37 mouse cellular contexts compared by ENCODE assay signal in genomic region chr11:95487237-95487636, GRCm38 (mm10). TPM values are rescaled to one million over a fixed set of nuclear protein-coding genes. Genes with fewer than 3 reads are reported as not detected.
"Had no signal": no experiment of that assay in that cellular context is flagged by ENCODE, and none has a peak within 500 bp of the region (broad histone marks: within the 10 kb centered on the region; RNA-seq: fewer than 3 reads in every experiment).

No protein-coding gene starts in this region.

- H3K27me3 ChIP-seq: limb, embryonic 12.5 days; limb, embryonic 13.5 days; limb, embryonic 15.5 days; liver, embryonic 12.5 days; liver, embryonic 13.5 days; liver, embryonic 15.5 days; lung, embryonic 15.5 days; megakaryocyte, embryonic 14.5 days; midbrain, embryonic 12.5 days; midbrain, embryonic 13.5 days; midbrain, embryonic 15.5 days; neural tube, embryonic 12.5 days had no signal

- H3K9me3 ChIP-seq: limb, embryonic 10.5 days; limb, embryonic 12.5 days; limb, embryonic 13.5 days; limb, embryonic 15.5 days; liver, embryonic 12.5 days; liver, embryonic 13.5 days; liver, embryonic 15.5 days; lung, embryonic 15.5 days; megakaryocyte, embryonic 14.5 days; midbrain, embryonic 10.5 days; midbrain, embryonic 12.5 days; midbrain, embryonic 13.5 days; midbrain, embryonic 15.5 days; neural tube, embryonic 12.5 days had no signal

- DNase-seq: left cerebral cortex, postnatal 4 days; liver; liver, embryonic 13.5 days; liver, postnatal 0 days; lung, adult 18-20 months; lung, adult 2 months; lung, embryonic 14.5 days; lung, postnatal 10 days; lung, postnatal 14 days; lung, postnatal 36 days; lung, postnatal 4 days had no signal

- ATAC-seq: liver, embryonic 12.5 days; liver, postnatal 0 days; lung, postnatal 0 days; midbrain, embryonic 13.5 days; midbrain, embryonic 15.5 days; midbrain, embryonic 16.5 days had no signal

- H3K4me2 ChIP-seq: limb, embryonic 12.5 days; limb, embryonic 13.5 days; limb, embryonic 15.5 days; liver, embryonic 11.5 days; liver, embryonic 12.5 days; liver, embryonic 13.5 days; liver, embryonic 15.5 days; lung, embryonic 14.5 days; lung, embryonic 15.5 days; midbrain, embryonic 12.5 days; midbrain, embryonic 13.5 days; midbrain, embryonic 15.5 days; neural tube, embryonic 12.5 days had no signal

- H3K4me1 ChIP-seq: limb, embryonic 10.5 days; limb, embryonic 12.5 days; limb, embryonic 13.5 days; limb, embryonic 15.5 days; liver, embryonic 12.5 days; liver, embryonic 13.5 days; liver, embryonic 15.5 days; lung, embryonic 15.5 days; megakaryocyte, embryonic 14.5 days; midbrain, embryonic 12.5 days; midbrain, embryonic 13.5 days; midbrain, embryonic 15.5 days; neural tube, embryonic 12.5 days had no signal

- H3K9ac ChIP-seq: limb, embryonic 12.5 days; limb, embryonic 13.5 days; limb, embryonic 15.5 days; liver, embryonic 12.5 days; liver, embryonic 13.5 days; liver, embryonic 14.5 days; liver, embryonic 15.5 days; liver, postnatal 0 days; lung, embryonic 14.5 days; lung, embryonic 15.5 days; midbrain, embryonic 12.5 days; midbrain, embryonic 13.5 days; midbrain, embryonic 15.5 days; neural tube, embryonic 12.5 days had no signal

- H3K27ac ChIP-seq: left cerebral cortex, adult 2 months; limb, embryonic 10.5 days; limb, embryonic 12.5 days; limb, embryonic 13.5 days; limb, embryonic 15.5 days; liver, embryonic 12.5 days; liver, embryonic 13.5 days; liver, embryonic 14.5 days; liver, embryonic 15.5 days; lung, embryonic 15.5 days; macrophage; midbrain, embryonic 10.5 days; midbrain, embryonic 12.5 days; midbrain, embryonic 13.5 days; midbrain, embryonic 15.5 days; neural tube, embryonic 12.5 days had no signal

- H3K4me3 ChIP-seq: left cerebral cortex, adult 2 months; limb, embryonic 10.5 days; limb, embryonic 12.5 days; limb, embryonic 13.5 days; limb, embryonic 15.5 days; liver, embryonic 12.5 days; liver, embryonic 13.5 days; liver, embryonic 15.5 days; lung, embryonic 15.5 days; megakaryocyte, embryonic 14.5 days; midbrain, embryonic 10.5 days; midbrain, embryonic 12.5 days; midbrain, embryonic 13.5 days; midbrain, embryonic 15.5 days; myocyte; neural tube, embryonic 12.5 days had no signal

RNA-seq across cellular contexts. Expression of gene Nxph3, which starts 27.1 kb away (rescaled TPM):
- total RNA-seq: liver, adult 2 months; megakaryocyte progenitor cell, adult 5-6 weeks; megakaryocyte, adult 5-6 weeks; megakaryocyte-erythroid progenitor cell, adult 5-6 weeks; monocyte, adult 5-6 weeks had no signal
- polyA plus RNA-seq: liver, embryonic 16.5 days; liver, postnatal 0 days; macrophage had no signal
